Mouse (Mus musculus) adrenal gland, postnatal 10 days (tissue): ENCODE results near the gene Pex26. TPM values are rescaled to one million over a fixed set of nuclear protein-coding genes. Genes with fewer than 3 reads are reported as not detected.
A peak's percentile ranks its signal among the peaks of the same experiment; 100 is the strongest.

Source experiments
- DNase-seq: peaks from one replicate; pipeline ENCODE4 v3.0.0; 2021; ENCODE audit warnings: mixed read lengths
- long read RNA-seq, 2 experiments: library from polyadenylated mRNA; stranded (forward); transcript quantifications; one replicate each; pipeline ENCODE4 v2.0.0; 2021
- total RNA-seq, 2 experiments: library from RNA; stranded (reverse); gene quantifications; 2 replicates each; pipeline ENCODE4 v1.2.3; 2021

The Pex26 gene
- 10 to 100 TPM; 10.5 to 11.1 TPM for total RNA-seq
- long read RNA-seq, experiment 1, full-length matches to known transcripts: 1 of 4 reads
- long read RNA-seq, experiment 1, partial matches to known transcripts: 0 of 4 reads
- long read RNA-seq, experiment 1, other reads (novel, unspliced or antisense): 3 of 4 reads
- long read RNA-seq, experiment 2, full-length matches to known transcripts: 7 of 17 reads
- long read RNA-seq, experiment 2, partial matches to known transcripts: 1 of 17 reads
- long read RNA-seq, experiment 2, other reads (novel, unspliced or antisense): 9 of 17 reads

GRCm38 (mm10) chr6:121183414-121184173 lies at the start of gene Pex26:
Gene Pex26, plus strand, starts transcription at chr6:121183667.
- peak; percentile 93 for DNase-seq

DNA sequence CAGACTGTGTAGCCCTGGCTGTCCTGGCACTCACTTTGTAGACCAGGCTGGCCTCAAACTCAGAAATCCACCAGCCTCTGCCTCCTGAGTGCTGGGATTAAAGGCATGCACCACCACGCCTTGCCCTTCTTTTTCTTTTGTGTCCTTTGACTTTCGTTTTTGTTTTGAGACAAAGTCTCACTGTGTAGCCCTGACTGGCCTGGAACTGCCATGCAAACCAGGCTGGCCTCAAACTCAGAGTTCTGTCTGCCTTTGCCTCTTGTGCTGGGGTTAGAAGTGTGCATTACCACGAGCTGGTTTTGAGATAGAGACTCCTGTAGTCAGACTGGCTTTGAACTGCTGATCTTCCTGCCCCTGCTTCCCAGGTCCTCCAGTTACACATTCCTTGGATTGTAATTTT lies 49.2 kb upstream of the Pex26 start:
- DNase-seq: no peak

- DNase-seq: no peak
Observed at GRCm38 (mm10) chr6:121134884-121135283, 48.6 kb upstream of the Pex26 start.

GRCm38 (mm10) chr6:121137222-121137621 lies 46.2 kb upstream of the Pex26 start:
- DNase-seq: no peak

GRCm38 (mm10) chr6:121138338-121139040 lies 45.0 kb upstream of the Pex26 start:
- DNase-seq: no peak

GRCm38 (mm10) chr6:121139271-121139670 lies 44.2 kb upstream of the Pex26 start:
- no peak for DNase-seq

- no peak for DNase-seq
Observed at GRCm38 (mm10) chr6:121142298-121142697, 41.2 kb upstream of the Pex26 start.

GRCm38 (mm10) chr6:121143439-121143838 lies 40.0 kb upstream of the Pex26 start:
- peak; percentile 82 for DNase-seq

GRCm38 (mm10) chr6:121144066-121144465 lies 39.4 kb upstream of the Pex26 start:
- peak; percentile 88 for DNase-seq

DNA sequence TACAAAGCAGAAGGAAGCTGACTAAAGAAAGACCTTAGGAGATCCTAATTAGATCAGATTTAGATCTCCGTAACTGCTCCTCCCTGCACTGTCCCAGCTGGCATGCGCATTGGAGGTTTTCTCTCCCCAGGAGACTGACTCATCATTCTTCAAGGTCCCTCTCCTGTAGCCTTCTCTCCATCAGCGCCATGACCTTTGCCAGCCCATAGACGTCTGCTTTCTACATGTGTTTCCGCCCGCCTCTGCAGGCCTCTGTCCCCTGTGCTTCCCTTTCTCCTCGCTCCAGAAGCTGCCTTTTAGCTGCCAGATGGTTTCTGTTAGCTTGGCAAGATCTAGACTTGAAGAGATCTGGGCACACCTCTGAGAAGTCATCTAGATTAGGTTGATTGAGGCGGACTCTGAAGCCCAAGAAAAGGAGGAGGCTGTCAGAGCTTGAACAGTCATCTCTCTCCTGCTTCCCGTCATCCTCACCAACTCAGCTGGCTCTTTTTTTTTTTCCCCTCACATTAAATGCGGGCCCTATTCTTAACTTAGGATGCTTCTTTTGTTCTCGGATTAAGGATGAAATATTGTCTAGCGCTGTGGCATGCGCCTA lies 38.4 kb upstream of the Pex26 start:
- peak; percentile 76 for DNase-seq

DNA sequence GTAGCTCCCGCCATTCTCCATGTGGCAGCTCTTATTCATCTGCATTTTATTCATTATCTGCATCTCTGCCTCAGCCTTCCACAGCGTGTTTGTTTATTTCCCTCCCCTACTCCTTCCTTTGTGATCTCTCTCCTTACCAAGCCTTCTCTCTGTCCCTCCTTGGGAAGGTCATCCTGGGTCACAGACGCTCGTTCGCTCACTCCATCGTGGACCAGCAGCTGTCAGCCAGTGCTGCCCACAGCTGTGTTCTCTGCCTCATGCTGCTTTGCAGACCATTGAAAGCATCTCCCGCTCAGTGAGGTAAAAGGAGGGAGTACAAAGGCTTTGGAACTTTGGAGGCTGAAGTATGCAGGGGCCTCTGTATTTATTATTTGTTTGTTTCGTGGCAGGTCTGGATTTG lies 37.6 kb upstream of the Pex26 start:
- no peak for DNase-seq

DNA sequence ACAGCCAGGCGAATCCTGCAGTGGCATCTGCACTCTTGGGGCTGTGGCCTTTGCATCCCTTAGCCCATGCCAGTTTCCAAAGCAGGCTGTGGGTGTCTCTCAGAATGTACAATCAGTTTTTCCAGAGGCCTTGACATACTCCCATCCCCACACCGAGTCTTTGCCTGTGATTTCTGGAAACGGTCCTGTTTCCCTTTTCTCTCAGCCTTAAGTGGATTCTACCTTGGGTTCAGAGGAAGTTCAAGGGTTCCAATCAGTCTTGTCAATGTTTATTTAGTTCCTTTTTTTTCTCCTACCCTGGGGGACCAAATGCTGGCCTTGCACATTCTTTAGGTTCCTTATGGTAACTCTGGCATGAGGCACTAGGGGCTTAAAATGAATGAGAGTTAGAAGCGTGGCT lies 36.7 kb upstream of the Pex26 start:
- no peak for DNase-seq

GRCm38 (mm10) chr6:121148360-121148759 lies 35.1 kb upstream of the Pex26 start:
- no peak for DNase-seq

GRCm38 (mm10) chr6:121149420-121149819 lies 34.0 kb upstream of the Pex26 start:
- no peak for DNase-seq

DNA sequence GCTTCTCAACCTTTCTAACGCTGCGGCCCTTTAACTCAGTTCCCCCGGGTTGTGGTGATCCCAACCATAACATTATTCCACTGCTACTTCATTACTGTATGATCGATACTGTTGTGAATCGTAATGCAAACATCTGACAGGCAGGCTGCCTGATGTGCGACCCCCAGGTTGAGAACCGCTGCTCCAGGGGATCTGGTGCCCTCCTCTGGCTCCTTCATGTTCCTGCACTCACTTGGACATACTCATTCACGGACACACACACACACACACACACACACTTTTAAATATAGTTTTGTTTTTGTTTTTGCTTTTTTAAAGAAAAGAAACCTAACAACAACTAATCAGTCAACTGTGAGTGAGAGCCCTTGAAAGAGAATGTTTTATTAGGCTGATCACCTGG lies 33.3 kb upstream of the Pex26 start:
- no peak for DNase-seq

- peak; percentile 93 for DNase-seq
Observed at GRCm38 (mm10) chr6:121151732-121152131, 31.7 kb upstream of the Pex26 start.

DNA sequence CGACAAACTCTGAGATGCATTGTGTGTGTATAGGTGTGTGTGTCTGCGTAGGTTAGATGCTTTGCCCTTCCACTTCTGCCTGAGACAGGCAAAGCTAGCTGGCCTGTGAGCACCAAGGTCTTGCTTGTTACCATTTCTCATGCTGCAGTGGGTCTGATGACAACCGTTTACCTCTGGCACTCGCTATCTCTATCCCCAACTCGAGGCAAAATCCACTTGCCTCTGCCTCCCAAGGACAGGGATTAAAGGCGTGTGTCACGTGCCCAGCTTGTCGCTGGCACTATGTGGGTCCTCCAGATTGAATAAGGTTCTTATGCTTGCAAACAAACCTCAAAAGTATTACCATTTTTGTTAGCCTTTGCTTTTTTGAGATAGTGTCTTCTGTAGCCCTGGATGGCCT lies 30.3 kb upstream of the Pex26 start:
- DNase-seq: no peak

DNA sequence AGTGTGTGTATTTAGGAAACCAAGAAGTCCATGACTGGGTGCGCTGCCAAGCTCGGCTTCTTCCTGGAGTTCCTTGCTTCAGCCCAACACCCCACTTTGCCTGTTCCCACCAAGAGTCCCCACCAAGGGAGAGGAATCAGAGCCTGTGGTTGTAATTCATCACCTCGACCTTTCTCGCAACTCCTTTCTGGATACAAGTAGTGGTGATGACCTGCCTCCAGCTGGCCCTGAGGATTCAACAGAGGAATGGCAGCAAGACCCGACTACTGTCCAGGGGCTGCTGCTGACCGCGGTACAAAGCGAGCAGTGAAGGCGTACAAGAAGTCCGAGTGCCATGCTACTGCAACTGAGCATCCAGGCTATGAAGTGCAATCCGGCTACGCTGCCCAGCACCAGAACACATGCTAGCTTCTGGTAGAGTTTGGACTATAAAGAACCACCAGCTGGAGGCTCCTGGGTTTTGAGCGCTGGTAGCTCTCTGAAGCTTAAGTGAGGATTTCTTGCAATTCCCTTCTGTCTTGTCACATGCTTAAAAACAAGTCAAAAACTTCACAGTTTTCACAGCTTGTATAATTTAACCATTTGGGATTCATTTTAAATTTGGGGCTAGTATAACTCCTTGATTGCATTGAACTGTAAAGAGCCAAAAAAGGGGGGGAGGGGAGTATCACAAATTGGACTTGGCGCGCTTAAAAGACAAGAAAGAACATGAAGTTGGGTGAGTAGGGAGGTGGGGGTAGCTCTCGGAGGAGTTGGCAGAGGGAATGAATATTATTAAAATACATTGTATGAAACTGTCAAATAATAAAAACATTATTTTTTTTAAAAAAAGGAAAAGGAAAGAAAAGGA lies 28.8 kb upstream of the Pex26 start:
- DNase-seq: no peak

- peak; percentile 61 for DNase-seq
Observed at GRCm38 (mm10) chr6:121156030-121156429, 27.4 kb upstream of the Pex26 start.

- no peak for DNase-seq
Observed at GRCm38 (mm10) chr6:121159616-121160015, 23.9 kb upstream of the Pex26 start.

DNA sequence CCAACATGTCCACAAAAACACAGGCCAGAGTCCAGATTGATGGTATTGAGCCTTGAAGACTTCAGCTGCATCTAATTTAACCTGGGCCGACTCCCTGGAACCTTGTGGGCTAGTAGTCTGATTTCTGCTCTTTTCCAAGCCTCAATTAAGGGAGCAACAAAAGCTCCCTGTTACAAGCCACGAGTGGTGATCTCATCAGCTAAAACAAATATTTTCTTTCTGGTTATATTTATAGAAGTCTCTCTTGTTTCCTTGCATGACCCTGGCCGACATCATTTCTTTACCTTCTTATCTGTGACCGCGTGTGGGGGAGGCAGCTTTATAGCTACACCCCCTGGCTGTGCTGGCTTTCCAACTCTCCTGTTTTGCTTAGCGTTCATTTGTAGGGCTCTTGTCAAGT lies 23.3 kb upstream of the Pex26 start:
- DNase-seq: no peak

DNA sequence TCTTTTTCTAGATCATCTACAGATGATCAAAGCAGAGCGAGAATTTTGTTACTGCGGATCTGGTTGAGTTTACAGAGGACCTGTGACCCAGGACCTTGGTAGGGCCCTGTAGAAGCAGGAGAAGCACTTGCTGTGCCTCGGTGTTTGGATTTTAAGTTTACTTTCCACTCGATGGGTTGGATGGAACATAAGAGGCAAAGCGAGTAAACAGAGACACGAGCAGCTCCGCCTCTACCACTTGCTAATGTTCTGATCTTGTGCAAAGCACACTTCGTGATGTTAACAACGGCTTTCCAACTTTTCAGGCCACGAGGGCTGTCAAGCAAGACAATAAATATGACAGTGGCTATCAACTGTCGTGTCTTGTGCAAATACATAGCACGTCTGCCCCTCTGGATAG lies 20.9 kb upstream of the Pex26 start:
- no peak for DNase-seq
